Mouse (Mus musculus) stomach, embryonic 16.5 days (tissue): ENCODE results near the gene Hoxa1. TPM values are rescaled to one million over a fixed set of nuclear protein-coding genes. Genes with fewer than 3 reads are reported as not detected.
A peak's percentile ranks its signal among the peaks of the same experiment; 100 is the strongest.

Experiments used
- ATAC-seq: fragments of 200-750 bp; cut with Nextera tagmentation; 2 replicates; pipeline ENCODE4 v1.8.0; 2017; ENCODE audit warnings: moderate number of reproducible peaks, moderate TSS enrichment; ENCODE audit not compliant: insufficient read depth, low FRiP score
- H3K27ac ChIP-seq: fragments of 300-500 bp; sonication (generic); 2 replicates; pipeline ENCODE4 v1.5.1; 2014; ENCODE audit warnings: low read length
- H3K27me3 ChIP-seq: fragments of 300-500 bp; sonication (generic); 2 replicates; pipeline ENCODE4 v1.6.1; 2014; ENCODE audit warnings: low read length, control low read depth, mixed read lengths; ENCODE audit not compliant: control insufficient read depth, insufficient read depth
- H3K36me3 ChIP-seq: fragments of 300-500 bp; sonication (generic); 2 replicates; pipeline ENCODE4 v1.6.1; 2014; ENCODE audit warnings: low read length; ENCODE audit not compliant: control insufficient read depth, insufficient read depth
- H3K4me1 ChIP-seq: fragments of 300-500 bp; sonication (generic); 2 replicates; pipeline ENCODE4 v1.6.1; 2014; ENCODE audit warnings: low read length, control low read depth, mixed read lengths; ENCODE audit not compliant: control insufficient read depth, insufficient read depth
- H3K4me2 ChIP-seq: fragments of 300-500 bp; sonication (generic); 2 replicates; pipeline ENCODE4 v1.6.1; 2014; ENCODE audit warnings: low read depth, low read length, mixed read lengths
- H3K4me3 ChIP-seq: fragments of 300-500 bp; sonication (generic); replicated peaks from 2 replicates; pipeline ENCODE4 v1.5.1; 2014; ENCODE audit warnings: mild to moderate bottlenecking, low read length
- H3K9ac ChIP-seq: fragments of 300-500 bp; sonication (generic); 2 replicates; pipeline ENCODE4 v1.6.1; 2014; ENCODE audit warnings: low read length
- H3K9me3 ChIP-seq: fragments of 300-500 bp; sonication (generic); replicated peaks from 2 replicates; pipeline ENCODE4 v1.6.1; 2016; ENCODE audit warnings: low read length, control low read depth; ENCODE audit not compliant: control insufficient read depth
- WGBS: fragments of 180-500 bp; shearing (Covaris S2); extraction: QIAGEN DNeasy Blood & Tissue Kit; methylation state at CpG from one replicate; pipeline ENCODE4 v1.1.7; 2014; 5-methylcytosine and 5-hydroxymethylcytosine counted together
- polyA plus RNA-seq: library from polyadenylated mRNA; unstranded; fragments of >200 nt; fragmentation: Nextera tagmentation; extraction: Ambion mirVana; gene quantifications from 2 replicates; pipeline ENCODE4 v1.2.1, GENCODE M21; 2015

The Hoxa1 gene
- polyA plus RNA-seq, 1 experiment from 2014 or later: 1.4 TPM

GRCm38 (mm10) chr6:52183311-52184080, 25.4 kb upstream of the Hoxa1 start:
- no peak for ATAC-seq
- H3K4me1 ChIP-seq: peaks cover 51% of the 10 kb centered on the region
- H3K9ac ChIP-seq: peak overlapping the region; percentile 40; the same call in 1 of the 2 replicates
- 19% methylated on average over 10 of the region's 10 CpGs for WGBS
- H3K27me3 ChIP-seq: 0 out of 2 replicates have a peak, but pooled peaks cover 5% of the 10 kb centered on the region
- no peaks in the 10 kb centered on the region for H3K36me3 ChIP-seq
- H3K9me3 ChIP-seq: no peaks in the 10 kb centered on the region
- H3K4me3 ChIP-seq: no peak overlapping the region
- peak overlapping the region; percentile 82 for H3K27ac ChIP-seq
- peak overlapping the region; percentile 41 for H3K4me2 ChIP-seq

GRCm38 (mm10) chr6:52182793-52183192, 24.7 kb upstream of the Hoxa1 start:
- WGBS: 49% methylated on average over 1 of the region's 1 CpGs
- peaks cover 48% of the 10 kb centered on the region for H3K4me1 ChIP-seq
- no peak for ATAC-seq

GRCm38 (mm10) chr6:52182030-52182429, 23.9 kb upstream of the Hoxa1 start:
- no peak overlapping the region for H3K4me2 ChIP-seq
- WGBS: 27% methylated on average over 2 of the region's 2 CpGs
- no peaks in the 10 kb centered on the region for H3K9me3 ChIP-seq
- H3K4me1 ChIP-seq: peaks cover 42% of the 10 kb centered on the region
- no peak overlapping the region for H3K4me3 ChIP-seq
- ATAC-seq: no peak
- no peak overlapping the region for H3K9ac ChIP-seq
- no peaks in the 10 kb centered on the region for H3K36me3 ChIP-seq
- peak overlapping the region; percentile 98 for H3K27ac ChIP-seq
- H3K27me3 ChIP-seq: no peaks in the 10 kb centered on the region

More at GRCm38 (mm10) chr6:52182793-52183192, 24.7 kb upstream of the Hoxa1 start:
- Histone ChIP-seq H3K27me3 (0 out of 2 replicates have a peak, but pooled peaks cover under 1% of the 10 kb centered on the region), H3K4me2 (peak overlapping the region; percentile 41; the same call in 1 of the 2 replicates), H3K9ac (0 out of 2 replicates have a peak overlapping the region, but pooled peaks have one; percentile 40), H3K9me3 (no peaks in the 10 kb centered on the region), H3K4me3 (no peak overlapping the region), H3K36me3 (no peaks in the 10 kb centered on the region), H3K27ac (peak overlapping the region; percentile 82)

GRCm38 (mm10) chr6:52180726-52181125, 22.6 kb upstream of the Hoxa1 start:
- Histone ChIP-seq H3K27me3 (no peaks in the 10 kb centered on the region), H3K9ac (peak overlapping the region; percentile 91), H3K4me2 (peak overlapping the region; percentile 71), H3K27ac (peak overlapping the region; percentile 98), H3K9me3 (no peaks in the 10 kb centered on the region), H3K36me3 (no peaks in the 10 kb centered on the region), H3K4me1 (peaks cover 33% of the 10 kb centered on the region), H3K4me3 (peak overlapping the region; percentile 60)
- WGBS: 38% methylated on average over 3 of the region's 3 CpGs
- no peak for ATAC-seq

- peaks cover 33% of the 10 kb centered on the region for H3K4me1 ChIP-seq
- no peaks in the 10 kb centered on the region for H3K36me3 ChIP-seq
- no peaks in the 10 kb centered on the region for H3K9me3 ChIP-seq
- peak overlapping the region; percentile 91 for H3K9ac ChIP-seq
- H3K4me3 ChIP-seq: peak overlapping the region; percentile 60
- H3K27me3 ChIP-seq: no peaks in the 10 kb centered on the region
- no peak for ATAC-seq
- H3K27ac ChIP-seq: peak overlapping the region; percentile 98
- 24% methylated on average over 11 of the region's 11 CpGs for WGBS
- peak overlapping the region; percentile 71 for H3K4me2 ChIP-seq
These were observed 22.1 kb upstream of the Hoxa1 start for GRCm38 (mm10) chr6:52180213-52180710.

- Histone ChIP-seq H3K4me2 (peak overlapping the region; percentile 71), H3K4me3 (peak overlapping the region; percentile 60), H3K27ac (peak overlapping the region; percentile 98), H3K4me1 (peaks cover 30% of the 10 kb centered on the region), H3K36me3 (no peaks in the 10 kb centered on the region), H3K27me3 (no peaks in the 10 kb centered on the region), H3K9ac (peak overlapping the region; percentile 91), H3K9me3 (no peaks in the 10 kb centered on the region)
- WGBS: 13% methylated on average over 10 of the region's 10 CpGs
- no peak for ATAC-seq
These were observed 21.6 kb upstream of the Hoxa1 start for GRCm38 (mm10) chr6:52179690-52180089.

- H3K27ac ChIP-seq: peak overlapping the region; percentile 98
- WGBS: 17% methylated on average over 4 of the region's 4 CpGs
- no peaks in the 10 kb centered on the region for H3K9me3 ChIP-seq
- H3K9ac ChIP-seq: peak overlapping the region; percentile 91
- H3K4me1 ChIP-seq: peaks cover 24% of the 10 kb centered on the region
- no peaks in the 10 kb centered on the region for H3K36me3 ChIP-seq
- H3K27me3 ChIP-seq: no peaks in the 10 kb centered on the region
- H3K4me3 ChIP-seq: peak overlapping the region; percentile 60
- H3K4me2 ChIP-seq: peak overlapping the region; percentile 71
- ATAC-seq: no peak
These were observed 21.0 kb upstream of the Hoxa1 start for GRCm38 (mm10) chr6:52178918-52179665.

- no peaks in the 10 kb centered on the region for H3K27me3 ChIP-seq
- no peak for ATAC-seq
These were observed 19.7 kb upstream of the Hoxa1 start for GRCm38 (mm10) chr6:52177806-52178205.

More at GRCm38 (mm10) chr6:52177806-52178205, 19.7 kb upstream of the Hoxa1 start:
- H3K27ac ChIP-seq: peak overlapping the region; percentile 98
- no peaks in the 10 kb centered on the region for H3K36me3 ChIP-seq
- H3K4me1 ChIP-seq: peaks cover 17% of the 10 kb centered on the region
- H3K4me2 ChIP-seq: peak overlapping the region; percentile 71
- peak overlapping the region; percentile 91 for H3K9ac ChIP-seq
- H3K4me3 ChIP-seq: peak overlapping the region; percentile 60
- 16% methylated on average over 9 of the region's 9 CpGs for WGBS
- H3K9me3 ChIP-seq: no peaks in the 10 kb centered on the region
